Mouse (Mus musculus): ENCODE results near the gene Prkcb. TPM values are rescaled to one million over a fixed set of nuclear protein-coding genes. Genes with fewer than 3 reads are reported as not detected.

Prkcb gene
- polyA plus RNA-seq, 1 experiment from 2014 or later, result 170 TPM

DNA sequence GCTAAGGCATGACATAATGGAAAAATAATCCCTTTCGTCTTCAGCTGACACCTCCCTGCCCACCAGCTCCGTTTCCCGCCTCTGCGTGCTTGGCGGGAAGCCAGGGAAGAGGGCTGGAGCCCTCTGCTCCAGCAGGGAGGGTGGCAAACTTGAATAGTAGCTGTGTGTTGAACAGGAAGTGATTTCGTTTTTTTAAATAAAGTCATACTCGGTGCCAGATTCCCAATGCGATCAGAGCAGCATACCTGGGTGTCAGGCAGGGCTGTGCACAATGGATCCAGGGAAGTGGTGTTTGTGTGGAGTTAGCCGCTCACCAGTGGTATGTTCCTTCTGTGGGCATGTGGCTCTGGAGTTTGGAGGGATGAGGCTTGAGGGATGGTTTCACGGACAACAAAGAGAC lies 89.9 kb downstream of the Prkcb start:
- no peak overlapping the region for H3K4me3 ChIP-seq (ENCODE audit: low read depth, low read length)
- H3K4me2 ChIP-seq (ENCODE audit: low read depth, low read length), result no peak overlapping the region
- no peak for ATAC-seq (ENCODE audit: low read depth)
- WGBS, result 53% methylated on average over 10 of the region's 10 CpGs
- H3K4me1 ChIP-seq (ENCODE audit: control insufficient read depth, insufficient read depth, low read length), result no peaks in the 10 kb centered on the region
- H3K9me3 ChIP-seq (ENCODE audit: control insufficient read depth, low read length), result no peaks in the 10 kb centered on the region
- H3K9ac ChIP-seq (replicated peaks; ENCODE audit: low read depth, low read length), result no peak overlapping the region
- no peak overlapping the region for H3K27ac ChIP-seq (ENCODE audit: low read depth, low read length)
- H3K36me3 ChIP-seq (ENCODE audit: control insufficient read depth, insufficient read depth, low read length), result no peaks in the 10 kb centered on the region
- no peaks in the 10 kb centered on the region for H3K27me3 ChIP-seq (ENCODE audit: control insufficient read depth, insufficient read depth, low read length)

- H3K27ac ChIP-seq (ENCODE audit: low read depth, low read length), result no peak overlapping the region
- H3K9ac ChIP-seq (replicated peaks; ENCODE audit: low read depth, low read length), result no peak overlapping the region
- H3K4me1 ChIP-seq (ENCODE audit: control insufficient read depth, insufficient read depth, low read length), result no peaks in the 10 kb centered on the region
- H3K4me2 ChIP-seq (ENCODE audit: low read depth, low read length), result no peak overlapping the region
- WGBS, result 80% methylated on average over 7 of the region's 7 CpGs
- no peak for ATAC-seq (ENCODE audit: low read depth)
- H3K36me3 ChIP-seq (ENCODE audit: control insufficient read depth, insufficient read depth, low read length), result no peaks in the 10 kb centered on the region
- H3K4me3 ChIP-seq (ENCODE audit: low read depth, low read length), result no peak overlapping the region
- H3K9me3 ChIP-seq (ENCODE audit: control insufficient read depth, low read length), result no peaks in the 10 kb centered on the region
- H3K27me3 ChIP-seq (ENCODE audit: control insufficient read depth, insufficient read depth, low read length), result no peaks in the 10 kb centered on the region
Measured at GRCm38 (mm10) chr7:122379292-122379691, 90.7 kb downstream of the Prkcb start.

- no peaks in the 10 kb centered on the region for H3K4me1 ChIP-seq (ENCODE audit: control insufficient read depth, insufficient read depth, low read length)
- no peak for ATAC-seq (ENCODE audit: low read depth)
- no peaks in the 10 kb centered on the region for H3K9me3 ChIP-seq (ENCODE audit: control insufficient read depth, low read length)
- no peaks in the 10 kb centered on the region for H3K36me3 ChIP-seq (ENCODE audit: control insufficient read depth, insufficient read depth, low read length)
- H3K27me3 ChIP-seq (ENCODE audit: control insufficient read depth, insufficient read depth, low read length), result no peaks in the 10 kb centered on the region
- H3K9ac ChIP-seq (replicated peaks; ENCODE audit: low read depth, low read length), result no peak overlapping the region
- no peak overlapping the region for H3K27ac ChIP-seq (ENCODE audit: low read depth, low read length)
- H3K4me3 ChIP-seq (ENCODE audit: low read depth, low read length), result no peak overlapping the region
- WGBS, result 91% methylated on average over 10 of the region's 10 CpGs
- no peak overlapping the region for H3K4me2 ChIP-seq (ENCODE audit: low read depth, low read length)
Measured at GRCm38 (mm10) chr7:122380336-122381130, 92.0 kb downstream of the Prkcb start.

GRCm38 (mm10) chr7:122381560-122381959 lies 93.0 kb downstream of the Prkcb start:
- Histone ChIP-seq H3K9ac (replicated peaks; ENCODE audit: low read depth, low read length) (no peak overlapping the region), H3K9me3 (ENCODE audit: control insufficient read depth, low read length) (no peaks in the 10 kb centered on the region), H3K4me3 (ENCODE audit: low read depth, low read length) (no peak overlapping the region), H3K36me3 (ENCODE audit: control insufficient read depth, insufficient read depth, low read length) (no peaks in the 10 kb centered on the region), H3K27me3 (ENCODE audit: control insufficient read depth, insufficient read depth, low read length) (no peaks in the 10 kb centered on the region), H3K4me2 (ENCODE audit: low read depth, low read length) (no peak overlapping the region), H3K4me1 (ENCODE audit: control insufficient read depth, insufficient read depth, low read length) (no peaks in the 10 kb centered on the region), H3K27ac (ENCODE audit: low read depth, low read length) (no peak overlapping the region)
- 46% methylated on average over 10 of the region's 10 CpGs for WGBS
- ATAC-seq (ENCODE audit: low read depth), result no peak

DNA sequence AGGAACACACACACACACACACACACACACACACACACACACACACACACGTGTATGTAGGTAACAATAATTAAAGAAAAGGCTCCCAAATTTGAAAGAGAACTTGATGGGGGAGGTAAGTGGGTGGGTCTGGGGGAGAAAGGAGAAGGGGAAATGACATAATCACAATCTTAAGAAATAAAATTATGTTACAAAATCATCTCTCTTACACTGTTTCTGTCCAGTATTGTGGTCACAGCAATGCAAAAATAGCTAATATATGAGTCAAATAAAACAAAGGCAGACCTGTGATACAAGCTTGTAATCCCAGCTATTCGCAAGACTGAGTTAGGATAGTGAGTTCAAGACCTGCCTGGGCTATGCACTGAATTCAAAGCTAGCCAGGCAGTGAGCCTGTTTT lies 94.7 kb downstream of the Prkcb start:
- Histone ChIP-seq H3K27me3 (ENCODE audit: control insufficient read depth, insufficient read depth, low read length) (no peaks in the 10 kb centered on the region), H3K4me1 (ENCODE audit: control insufficient read depth, insufficient read depth, low read length) (no peaks in the 10 kb centered on the region), H3K36me3 (ENCODE audit: control insufficient read depth, insufficient read depth, low read length) (no peaks in the 10 kb centered on the region), H3K9ac (replicated peaks; ENCODE audit: low read depth, low read length) (no peak overlapping the region), H3K27ac (ENCODE audit: low read depth, low read length) (no peak overlapping the region), H3K4me2 (ENCODE audit: low read depth, low read length) (no peak overlapping the region), H3K4me3 (ENCODE audit: low read depth, low read length) (no peak overlapping the region), H3K9me3 (ENCODE audit: control insufficient read depth, low read length) (no peaks in the 10 kb centered on the region)
- no peak for ATAC-seq (ENCODE audit: low read depth)
- 76% methylated on average over 2 of the region's 2 CpGs for WGBS

- H3K9me3 ChIP-seq (ENCODE audit: control insufficient read depth, low read length), result no peaks in the 10 kb centered on the region
- H3K9ac ChIP-seq (replicated peaks; ENCODE audit: low read depth, low read length), result no peak overlapping the region
- no peak overlapping the region for H3K27ac ChIP-seq (ENCODE audit: low read depth, low read length)
- H3K36me3 ChIP-seq (ENCODE audit: control insufficient read depth, insufficient read depth, low read length), result no peaks in the 10 kb centered on the region
- ATAC-seq (ENCODE audit: low read depth), result no peak
- WGBS, result 87% methylated on average over 8 of the region's 8 CpGs
- H3K4me1 ChIP-seq (ENCODE audit: control insufficient read depth, insufficient read depth, low read length), result peaks cover 3% of the 10 kb centered on the region; the same call in 1 of the 2 replicates
- H3K27me3 ChIP-seq (ENCODE audit: control insufficient read depth, insufficient read depth, low read length), result no peaks in the 10 kb centered on the region
- H3K4me2 ChIP-seq (ENCODE audit: low read depth, low read length), result no peak overlapping the region
- no peak overlapping the region for H3K4me3 ChIP-seq (ENCODE audit: low read depth, low read length)
Measured at GRCm38 (mm10) chr7:122384891-122385290, 96.3 kb downstream of the Prkcb start.

DNA sequence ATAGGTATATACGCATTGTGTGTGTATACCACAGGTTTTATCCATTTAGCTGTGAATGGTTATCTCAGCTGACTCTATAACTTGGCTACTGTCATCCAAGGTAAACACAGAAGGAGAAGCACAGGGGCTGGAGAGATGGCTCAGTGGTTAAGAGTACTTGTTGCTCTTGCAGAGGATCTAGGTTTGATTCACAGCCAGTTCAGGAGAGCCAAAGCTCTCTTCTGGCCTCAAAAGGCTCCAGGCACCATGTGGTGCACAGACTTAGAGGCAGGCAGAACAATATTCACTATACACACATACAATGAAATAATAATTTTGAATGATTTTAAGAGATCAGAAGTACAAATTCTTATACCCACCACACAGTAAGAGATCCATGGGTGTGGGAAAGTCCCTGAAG lies 98.0 kb downstream of the Prkcb start:
- H3K27me3 ChIP-seq (ENCODE audit: control insufficient read depth, insufficient read depth, low read length), result no peaks in the 10 kb centered on the region
- no peak for ATAC-seq (ENCODE audit: low read depth)

GRCm38 (mm10) chr7:122387896-122388295 lies 99.3 kb downstream of the Prkcb start:
- Histone ChIP-seq H3K4me2 (ENCODE audit: low read depth, low read length) (no peak overlapping the region), H3K27me3 (ENCODE audit: control insufficient read depth, insufficient read depth, low read length) (no peaks in the 10 kb centered on the region), H3K9ac (replicated peaks; ENCODE audit: low read depth, low read length) (no peak overlapping the region), H3K4me1 (ENCODE audit: control insufficient read depth, insufficient read depth, low read length) (peaks cover 10% of the 10 kb centered on the region; the same call in 1 of the 2 replicates), H3K27ac (ENCODE audit: low read depth, low read length) (no peak overlapping the region), H3K4me3 (ENCODE audit: low read depth, low read length) (no peak overlapping the region), H3K36me3 (ENCODE audit: control insufficient read depth, insufficient read depth, low read length) (no peaks in the 10 kb centered on the region), H3K9me3 (ENCODE audit: control insufficient read depth, low read length) (no peaks in the 10 kb centered on the region)
- 74% methylated on average over 4 of the region's 4 CpGs for WGBS
- no peak for ATAC-seq (ENCODE audit: low read depth)

More for the DNA sequence above, 98.0 kb downstream of the Prkcb start:
- WGBS, result 94% methylated on average over 1 of the region's 1 CpGs
- no peaks in the 10 kb centered on the region for H3K9me3 ChIP-seq (ENCODE audit: control insufficient read depth, low read length)
- no peaks in the 10 kb centered on the region for H3K36me3 ChIP-seq (ENCODE audit: control insufficient read depth, insufficient read depth, low read length)
- H3K4me3 ChIP-seq (ENCODE audit: low read depth, low read length), result no peak overlapping the region
- H3K4me2 ChIP-seq (ENCODE audit: low read depth, low read length), result no peak overlapping the region
- no peak overlapping the region for H3K27ac ChIP-seq (ENCODE audit: low read depth, low read length)
- no peak overlapping the region for H3K9ac ChIP-seq (replicated peaks; ENCODE audit: low read depth, low read length)
- H3K4me1 ChIP-seq (ENCODE audit: control insufficient read depth, insufficient read depth, low read length), result peaks cover 10% of the 10 kb centered on the region; the same call in 1 of the 2 replicates

GRCm38 (mm10) chr7:122388858-122389257 lies 100.3 kb downstream of the Prkcb start:
- 63% methylated on average over 5 of the region's 5 CpGs for WGBS
- H3K4me3 ChIP-seq (ENCODE audit: low read depth, low read length), result no peak overlapping the region
- no peak overlapping the region for H3K27ac ChIP-seq (ENCODE audit: low read depth, low read length)
- H3K4me1 ChIP-seq (ENCODE audit: control insufficient read depth, insufficient read depth, low read length), result peaks cover 10% of the 10 kb centered on the region; the same call in 1 of the 2 replicates
- H3K9ac ChIP-seq (replicated peaks; ENCODE audit: low read depth, low read length), result no peak overlapping the region
- H3K27me3 ChIP-seq (ENCODE audit: control insufficient read depth, insufficient read depth, low read length), result no peaks in the 10 kb centered on the region
- no peak overlapping the region for H3K4me2 ChIP-seq (ENCODE audit: low read depth, low read length)
- no peaks in the 10 kb centered on the region for H3K9me3 ChIP-seq (ENCODE audit: control insufficient read depth, low read length)
- no peaks in the 10 kb centered on the region for H3K36me3 ChIP-seq (ENCODE audit: control insufficient read depth, insufficient read depth, low read length)
- ATAC-seq (ENCODE audit: low read depth), result no peak
